In genomic region chr4:70516289-70516688, GRCm38 (mm10) we compare ENCODE assay signal across 15 mouse cellular contexts. TPM values are rescaled to one million over a fixed set of nuclear protein-coding genes. Genes with fewer than 3 reads are reported as not detected.
DNase-seq lines count a peak whose midpoint lies in the region; TF ChIP-seq lines count a peak whose summit lies in the region.
"Had no signal": no experiment of that assay in that cellular context is flagged by ENCODE, and none has a peak within 500 bp of the region (broad histone marks: within the 10 kb centered on the region; RNA-seq: fewer than 3 reads in every experiment).

No protein-coding gene starts in this region.

- no peak overlapping the region for H3K4me3 ChIP-seq in layer of hippocampus, adult 2 months

- peak overlapping the region; percentile 69; the same call in 1 of the 2 replicates for H3K27ac ChIP-seq in layer of hippocampus, adult 2 months

- TF ChIP-seq CTCF in layer of hippocampus, adult 2 months (conservative IDR thresholded peaks at IDR 0.05): no peak

- DNase-seq in heart, adult 11 months: peak; percentile 83
- DNase-seq in heart, adult 18-20 months: no peak
- DNase-seq in layer of hippocampus, adult 2 months (ENCODE audit: low spot score in 2 of 2): no peak
- DNase-seq in layer of hippocampus, adult 9-11 months: no peak
- DNase-seq: adrenal gland, adult 2 months; adrenal gland, adult 8-10 months; adrenal gland, postnatal 10 days; adrenal gland, postnatal 14 days; adrenal gland, postnatal 25 days; adrenal gland, postnatal 36 days; B cell, adult 2 months; cerebellum, adult 11 months; cerebellum, adult 11-12 months; cerebellum, adult 18-20 months had no signal

RNA-seq across cellular contexts. Expression of gene Megf9, which starts 18.5 kb away (rescaled TPM):
- total RNA-seq in heart, adult 18-20 months (2021): 10 to 100 TPM; 10.1 to 12.2 TPM
- 100 to 1,000 TPM; 126 to 132 TPM for total RNA-seq in layer of hippocampus, adult 2 months (2021)
- total RNA-seq: CH12.LX had no signal

Comparison
In these comparisons a context has a peak if more than half of its experiments do, and no peak if none do; other contexts are left out.
1. RNA of gene Megf9, which starts 18.5 kb away (total RNA-seq): 126 to 132 TPM in layer of hippocampus, adult 2 months; 10.1 to 12.2 TPM in heart, adult 18-20 months; every median in the first group is over 4 times any median in the second.